Mouse (Mus musculus) liver, embryonic 14.5 days (tissue): ENCODE measurements around the gene Pitpnb.

Experiments used
- CTCF ChIP-seq: IDR thresholded peaks from 2 replicates; pipeline ENCODE4 v1.5.1; 2016; ENCODE audit warnings: antibody characterized with exemption, low read depth, control low read depth
- EP300 ChIP-seq: IDR thresholded peaks from 2 replicates; pipeline ENCODE4 v1.6.1; 2016; ENCODE audit warnings: antibody characterized with exemption, low read depth

- TF ChIP-seq EP300 (no peak), CTCF (no peak)
Observed at GRCm38 (mm10) chr5:111416048-111416447, 85.5 kb downstream of the Pitpnb start.
